Mouse (Mus musculus) hindbrain, embryonic 13.5 days (tissue): ENCODE data around the gene Gm20388. TPM values are rescaled to one million over a fixed set of nuclear protein-coding genes. Genes with fewer than 3 reads are reported as not detected.

Experiments
- ATAC-seq: fragments of 200-750 bp; cut with Nextera tagmentation; 2 replicates; pipeline ENCODE4 v1.8.0; 2017; ENCODE audit warnings: moderate TSS enrichment; ENCODE audit not compliant: low FRiP score
- H3K27ac ChIP-seq: fragments of 300-500 bp; sonication (generic); 2 replicates; pipeline ENCODE4 v1.5.1; 2015; ENCODE audit warnings: inconsistent platforms, mild to moderate bottlenecking, moderate library complexity
- H3K27me3 ChIP-seq: fragments of 300-500 bp; sonication (generic); 2 replicates; pipeline ENCODE4 v1.6.1; 2015; ENCODE audit warnings: mild to moderate bottlenecking, inconsistent platforms
- H3K36me3 ChIP-seq: fragments of 300-500 bp; sonication (generic); 2 replicates; pipeline ENCODE4 v1.6.1; 2015; ENCODE audit warnings: mild to moderate bottlenecking, inconsistent platforms
- H3K4me1 ChIP-seq: fragments of 300-500 bp; sonication (generic); replicated peaks from 2 replicates; pipeline ENCODE4 v1.6.1; 2015; ENCODE audit warnings: inconsistent platforms
- H3K4me2 ChIP-seq: fragments of 300-500 bp; sonication (generic); 2 replicates; pipeline ENCODE4 v1.6.1; 2015; ENCODE audit warnings: inconsistent platforms, mild to moderate bottlenecking, moderate library complexity
- H3K4me3 ChIP-seq: fragments of 300-500 bp; sonication (generic); 2 replicates; pipeline ENCODE4 v1.5.1; 2015; ENCODE audit warnings: mild to moderate bottlenecking, inconsistent platforms
- H3K9ac ChIP-seq: fragments of 300-500 bp; sonication (generic); 2 replicates; pipeline ENCODE4 v1.6.1; 2015; ENCODE audit warnings: mild to moderate bottlenecking, inconsistent platforms
- H3K9me3 ChIP-seq: fragments of 300-500 bp; sonication (generic); 2 replicates; pipeline ENCODE4 v1.6.1; 2016; ENCODE audit warnings: inconsistent platforms
- WGBS: fragments of 180-500 bp; shearing (Covaris S2); methylation state at CpG from one replicate; pipeline ENCODE4 v1.1.7; 2015; 5-methylcytosine and 5-hydroxymethylcytosine counted together
- polyA plus RNA-seq: library from polyadenylated mRNA; unstranded; fragments of >200 nt; fragmentation: Nextera tagmentation; extraction: Ambion mirVana; gene quantifications from 2 replicates; pipeline ENCODE4 v1.2.1, GENCODE M21; 2015

Gm20388 gene
- polyA plus RNA-seq, 1 experiment from 2014 or later = 1.9 TPM

- H3K4me2 ChIP-seq = no peak overlapping the region
- no peaks in the 10 kb centered on the region for H3K36me3 ChIP-seq
- no peak overlapping the region for H3K27ac ChIP-seq
- ATAC-seq = no peak
- peaks cover 13% of the 10 kb centered on the region; the same call in 1 of the 2 replicates for H3K27me3 ChIP-seq
- no peak overlapping the region for H3K4me3 ChIP-seq
- H3K9me3 ChIP-seq = no peaks in the 10 kb centered on the region
- no peak overlapping the region for H3K9ac ChIP-seq
- no peaks in the 10 kb centered on the region for H3K4me1 ChIP-seq
- WGBS = 89% methylated on average over 18 of the region's 18 CpGs
These were observed 1614.6 kb downstream of the Gm20388 start for GRCm38 (mm10) chr8:121525111-121525818.

- Histone ChIP-seq H3K4me1 (no peaks in the 10 kb centered on the region), H3K4me2 (no peak overlapping the region), H3K9ac (no peak overlapping the region; the same call in 1 of the 2 replicates), H3K27ac (no peak overlapping the region), H3K4me3 (no peak overlapping the region), H3K27me3 (peaks cover 20% of the 10 kb centered on the region; the same call in 1 of the 2 replicates), H3K9me3 (no peaks in the 10 kb centered on the region), H3K36me3 (no peaks in the 10 kb centered on the region)
- no peak for ATAC-seq
- 73% methylated on average over 6 of the region's 6 CpGs for WGBS
These were observed 1616.3 kb downstream of the Gm20388 start for GRCm38 (mm10) chr8:121526811-121527550.

GRCm38 (mm10) chr8:121527751-121528150 is 1617.1 kb downstream of the Gm20388 start:
- WGBS = 86% methylated on average over 9 of the region's 9 CpGs
- H3K4me3 ChIP-seq = no peak overlapping the region
- no peaks in the 10 kb centered on the region for H3K9me3 ChIP-seq
- H3K9ac ChIP-seq = no peak overlapping the region
- no peaks in the 10 kb centered on the region for H3K36me3 ChIP-seq
- no peaks in the 10 kb centered on the region for H3K4me1 ChIP-seq
- ATAC-seq = no peak
- H3K4me2 ChIP-seq = no peak overlapping the region
- peaks cover 20% of the 10 kb centered on the region; the same call in 1 of the 2 replicates for H3K27me3 ChIP-seq
- no peak overlapping the region for H3K27ac ChIP-seq

- no peak overlapping the region for H3K27ac ChIP-seq
- no peaks in the 10 kb centered on the region for H3K9me3 ChIP-seq
- no peaks in the 10 kb centered on the region for H3K36me3 ChIP-seq
- H3K4me3 ChIP-seq = no peak overlapping the region
- H3K4me1 ChIP-seq = no peaks in the 10 kb centered on the region
- ATAC-seq = no peak
- H3K27me3 ChIP-seq = peaks cover 20% of the 10 kb centered on the region; the same call in 1 of the 2 replicates
- no peak overlapping the region for H3K4me2 ChIP-seq
- no peak overlapping the region for H3K9ac ChIP-seq
- 91% methylated on average over 15 of the region's 15 CpGs for WGBS
These were observed 1618.1 kb downstream of the Gm20388 start for GRCm38 (mm10) chr8:121528790-121529189.

- Histone ChIP-seq H3K9ac (no peak overlapping the region), H3K4me2 (no peak overlapping the region), H3K27me3 (peaks cover 12% of the 10 kb centered on the region; the same call in 1 of the 2 replicates), H3K36me3 (no peaks in the 10 kb centered on the region), H3K4me1 (no peaks in the 10 kb centered on the region), H3K9me3 (no peaks in the 10 kb centered on the region), H3K4me3 (no peak overlapping the region), H3K27ac (no peak overlapping the region)
- WGBS = 84% methylated on average over 10 of the region's 10 CpGs
- no peak for ATAC-seq
These were observed 1620.0 kb downstream of the Gm20388 start for GRCm38 (mm10) chr8:121530639-121531038.

GRCm38 (mm10) chr8:121532381-121532780 is 1621.7 kb downstream of the Gm20388 start:
- H3K4me1 ChIP-seq = no peaks in the 10 kb centered on the region
- H3K9ac ChIP-seq = no peak overlapping the region
- 61% methylated on average over 5 of the region's 5 CpGs for WGBS
- no peak overlapping the region for H3K27ac ChIP-seq
- H3K9me3 ChIP-seq = no peaks in the 10 kb centered on the region
- ATAC-seq = no peak
- H3K27me3 ChIP-seq = peaks cover 8% of the 10 kb centered on the region; the same call in 1 of the 2 replicates
- H3K4me2 ChIP-seq = no peak overlapping the region
- no peaks in the 10 kb centered on the region for H3K36me3 ChIP-seq
- no peak overlapping the region for H3K4me3 ChIP-seq

- H3K9ac ChIP-seq = no peak overlapping the region
These were observed 1631.2 kb downstream of the Gm20388 start for GRCm38 (mm10) chr8:121541862-121542261.

GRCm38 (mm10) chr8:121542901-121543300 is 1632.3 kb downstream of the Gm20388 start:
- H3K4me3 ChIP-seq = no peak overlapping the region
- H3K9me3 ChIP-seq = peaks cover 4% of the 10 kb centered on the region; the same call in 1 of the 2 replicates
- no peak overlapping the region for H3K27ac ChIP-seq
- no peak overlapping the region for H3K4me2 ChIP-seq
- ATAC-seq = no peak
- H3K27me3 ChIP-seq = 0 out of 2 replicates have a peak, but pooled peaks cover 14% of the 10 kb centered on the region
- no peak overlapping the region for H3K9ac ChIP-seq
- 60% methylated on average over 13 of the region's 13 CpGs for WGBS
- no peaks in the 10 kb centered on the region for H3K4me1 ChIP-seq
- no peaks in the 10 kb centered on the region for H3K36me3 ChIP-seq

More at GRCm38 (mm10) chr8:121541862-121542261, 1631.2 kb downstream of the Gm20388 start:
- H3K4me3 ChIP-seq = no peak overlapping the region
- no peak overlapping the region for H3K4me2 ChIP-seq
- H3K36me3 ChIP-seq = no peaks in the 10 kb centered on the region
- 80% methylated on average over 19 of the region's 19 CpGs for WGBS
- H3K4me1 ChIP-seq = no peaks in the 10 kb centered on the region
- H3K9me3 ChIP-seq = peaks cover 4% of the 10 kb centered on the region; the same call in 1 of the 2 replicates
- H3K27me3 ChIP-seq = 0 out of 2 replicates have a peak, but pooled peaks cover 14% of the 10 kb centered on the region
- no peak for ATAC-seq
- no peak overlapping the region for H3K27ac ChIP-seq

- no peaks in the 10 kb centered on the region for H3K4me1 ChIP-seq
- 89% methylated on average over 12 of the region's 12 CpGs for WGBS
- ATAC-seq = no peak
- peaks cover 3% of the 10 kb centered on the region for H3K36me3 ChIP-seq
- no peak within 1 kb of the TSS for H3K4me3 ChIP-seq
- no peak within 1 kb of the TSS for H3K27ac ChIP-seq
- H3K27me3 ChIP-seq = 0 out of 2 replicates have a peak, but pooled peaks cover 11% of the 10 kb centered on the region
- H3K9ac ChIP-seq = peak within 1 kb of the TSS; percentile 19; the same call in 1 of the 2 replicates
- no peak within 1 kb of the TSS for H3K4me2 ChIP-seq
- peaks cover 4% of the 10 kb centered on the region; the same call in 1 of the 2 replicates for H3K9me3 ChIP-seq
These were observed 1633.7 kb downstream of the Gm20388 start, which contains the start of gene 1700018B08Rik for GRCm38 (mm10) chr8:121544276-121544785. 1700018B08Rik (minus strand) TSS chr8:121544320.

- peaks cover 4% of the 10 kb centered on the region; the same call in 1 of the 2 replicates for H3K9me3 ChIP-seq
- peak overlapping the region; percentile 19; the same call in 1 of the 2 replicates for H3K9ac ChIP-seq
- H3K4me3 ChIP-seq = no peak overlapping the region
- no peak for ATAC-seq
- 0 out of 2 replicates have a peak, but pooled peaks cover 6% of the 10 kb centered on the region for H3K27me3 ChIP-seq
- no peak overlapping the region for H3K27ac ChIP-seq
- peaks cover 9% of the 10 kb centered on the region for H3K36me3 ChIP-seq
- no peak overlapping the region for H3K4me2 ChIP-seq
- WGBS = 84% methylated on average over 11 of the region's 11 CpGs
- H3K4me1 ChIP-seq = no peaks in the 10 kb centered on the region
These were observed 1634.3 kb downstream of the Gm20388 start for GRCm38 (mm10) chr8:121544936-121545335.

- H3K4me3 ChIP-seq = no peak overlapping the region
- WGBS = 13% methylated on average over 7 of the region's 7 CpGs
- peak; percentile 57; the same call in 1 of the 2 replicates for ATAC-seq
- 0 out of 2 replicates have a peak, but pooled peaks cover 5% of the 10 kb centered on the region for H3K27me3 ChIP-seq
- no peaks in the 10 kb centered on the region for H3K4me1 ChIP-seq
- H3K4me2 ChIP-seq = no peak overlapping the region
- H3K36me3 ChIP-seq = peaks cover 30% of the 10 kb centered on the region
- H3K27ac ChIP-seq = no peak overlapping the region
- H3K9ac ChIP-seq = no peak overlapping the region
- H3K9me3 ChIP-seq = no peaks in the 10 kb centered on the region
These were observed 1636.5 kb downstream of the Gm20388 start for GRCm38 (mm10) chr8:121547132-121547531.

GRCm38 (mm10) chr8:121550056-121550455 is 1639.4 kb downstream of the Gm20388 start:
- peaks cover 59% of the 10 kb centered on the region for H3K36me3 ChIP-seq
- H3K4me2 ChIP-seq = no peak overlapping the region
- WGBS = 94% methylated on average over 6 of the region's 6 CpGs
- H3K9ac ChIP-seq = no peak overlapping the region
- no peaks in the 10 kb centered on the region for H3K27me3 ChIP-seq
- H3K27ac ChIP-seq = no peak overlapping the region
- H3K4me1 ChIP-seq = no peaks in the 10 kb centered on the region
- no peaks in the 10 kb centered on the region for H3K9me3 ChIP-seq
- ATAC-seq = no peak
- H3K4me3 ChIP-seq = no peak overlapping the region
